Mouse (Mus musculus) forebrain, embryonic 15.5 days (tissue): Measurements from ENCODE around the gene Lipe. TPM values are rescaled to one million over a fixed set of nuclear protein-coding genes. Genes with fewer than 3 reads are reported as not detected.

ENCODE experiments used
- polyA plus RNA-seq: library from polyadenylated mRNA; unstranded; fragments of >200 nt; fragmentation: Nextera tagmentation; extraction: Ambion mirVana; gene quantifications from 2 replicates; pipeline ENCODE4 v1.2.1, GENCODE M21; 2015

The Lipe gene
- polyA plus RNA-seq, 1 experiment from 2014 or later, result 16.1 TPM

Other genes with a start within 250 kb of the Lipe start
- gene Pou2f2, start 219.0 kb downstream of the Lipe start, polyA plus RNA-seq, result 17.4 and 17.5 TPM in 2 replicates
- gene Dedd2, start 178.1 kb downstream of the Lipe start, polyA plus RNA-seq, result 17.7 and 18.0 TPM in 2 replicates
- 1.9 and 2.0 TPM in 2 replicates for gene Zfp526, start 177.3 kb downstream of the Lipe start, polyA plus RNA-seq
- 16.2 and 17.4 TPM in 2 replicates for gene Gsk3a, start 160.9 kb downstream of the Lipe start, polyA plus RNA-seq
- 4.8 and 5.5 TPM in 2 replicates for gene Erf, start 147.9 kb downstream of the Lipe start, polyA plus RNA-seq
- 53.2 and 54.4 TPM in 2 replicates for gene Cic, start 131.0 kb downstream of the Lipe start, polyA plus RNA-seq
- gene Pafah1b3, start 100.7 kb downstream of the Lipe start, polyA plus RNA-seq, result 521 and 550 TPM in 2 replicates
- 1.6 and 2.1 TPM in 2 replicates for gene Prr19, start 97.3 kb downstream of the Lipe start, polyA plus RNA-seq
- 30.9 and 32.3 TPM in 2 replicates for gene Tmem145, start 92.6 kb downstream of the Lipe start, polyA plus RNA-seq
- 22.3 and 23.3 TPM in 2 replicates for gene Megf8, start 81.5 kb downstream of the Lipe start, polyA plus RNA-seq
- gene Cnfn, start 29.0 kb downstream of the Lipe start, polyA plus RNA-seq, result not detected in 2 replicates
- 0.39 and 0.60 TPM in 2 replicates for gene Cxcl17, start 14.2 kb upstream of the Lipe start, polyA plus RNA-seq
- 0.55 and 0.92 TPM in 2 replicates for gene Ceacam1, start 78.9 kb upstream of the Lipe start, polyA plus RNA-seq
- 0.10 and 0.23 TPM in 2 replicates for gene Ceacam2, start 141.1 kb upstream of the Lipe start, polyA plus RNA-seq
- gene Erich4, start 217.2 kb upstream of the Lipe start, polyA plus RNA-seq, result not detected in 2 replicates
- gene Dmac2, start 220.7 kb upstream of the Lipe start, polyA plus RNA-seq, result 32.1 and 36.3 TPM in 2 replicates
- gene B3gnt8, start 227.9 kb upstream of the Lipe start, polyA plus RNA-seq, result 0.38 and 0.50 TPM in 2 replicates